Mouse (Mus musculus) heart, embryonic 15.5 days (tissue): ENCODE measurements around the gene Fitm2. TPM values are rescaled to one million over a fixed set of nuclear protein-coding genes. Genes with fewer than 3 reads are reported as not detected.
A peak's percentile ranks its signal among the peaks of the same experiment; 100 is the strongest.

Experiments
- ATAC-seq: fragments of 200-750 bp; cut with Nextera tagmentation; replicated peaks from 2 replicates; pipeline ENCODE4 v1.8.0; 2017; ENCODE audit warnings: low read depth, moderate TSS enrichment; ENCODE audit not compliant: insufficient number of reproducible peaks, insufficient read depth, low FRiP score
- H3K27ac ChIP-seq: fragments of 300-500 bp; sonication (generic); 2 replicates; pipeline ENCODE4 v1.5.1; 2015; ENCODE audit warnings: mild to moderate bottlenecking, inconsistent platforms
- H3K27me3 ChIP-seq: fragments of 300-500 bp; sonication (generic); 2 replicates; pipeline ENCODE4 v1.6.1; 2015; ENCODE audit warnings: inconsistent platforms
- H3K36me3 ChIP-seq: fragments of 300-500 bp; sonication (generic); 2 replicates; pipeline ENCODE4 v1.6.1; 2015; ENCODE audit warnings: mild to moderate bottlenecking, inconsistent platforms
- H3K4me1 ChIP-seq: fragments of 300-500 bp; sonication (generic); replicated peaks from 2 replicates; pipeline ENCODE4 v1.6.1; 2015; ENCODE audit warnings: inconsistent platforms
- H3K4me2 ChIP-seq: fragments of 300-500 bp; sonication (generic); 2 replicates; pipeline ENCODE4 v1.6.1; 2015; ENCODE audit warnings: inconsistent platforms, mild to moderate bottlenecking, moderate library complexity
- H3K4me3 ChIP-seq: fragments of 300-500 bp; sonication (generic); 2 replicates; pipeline ENCODE4 v1.5.1; 2015; ENCODE audit warnings: mild to moderate bottlenecking, inconsistent platforms
- H3K9ac ChIP-seq: fragments of 300-500 bp; sonication (generic); 2 replicates; pipeline ENCODE4 v1.6.1; 2015; ENCODE audit warnings: mild to moderate bottlenecking, inconsistent platforms
- H3K9me3 ChIP-seq: fragments of 300-500 bp; sonication (generic); replicated peaks from 2 replicates; pipeline ENCODE4 v1.6.1; 2016; ENCODE audit warnings: inconsistent platforms
- WGBS: fragments of 180-500 bp; shearing (Covaris S2); methylation state at CpG from one replicate; pipeline ENCODE4 v1.1.7; 2015; ENCODE audit warnings: mixed read lengths; 5-methylcytosine and 5-hydroxymethylcytosine counted together
- polyA plus RNA-seq: library from polyadenylated mRNA; unstranded; fragments of >200 nt; fragmentation: Nextera tagmentation; extraction: Ambion mirVana; gene quantifications from 2 replicates; pipeline ENCODE4 v1.2.1, GENCODE M21; 2015

Gene Fitm2
- polyA plus RNA-seq, 1 experiment from 2014 or later = 12.5 TPM

DNA sequence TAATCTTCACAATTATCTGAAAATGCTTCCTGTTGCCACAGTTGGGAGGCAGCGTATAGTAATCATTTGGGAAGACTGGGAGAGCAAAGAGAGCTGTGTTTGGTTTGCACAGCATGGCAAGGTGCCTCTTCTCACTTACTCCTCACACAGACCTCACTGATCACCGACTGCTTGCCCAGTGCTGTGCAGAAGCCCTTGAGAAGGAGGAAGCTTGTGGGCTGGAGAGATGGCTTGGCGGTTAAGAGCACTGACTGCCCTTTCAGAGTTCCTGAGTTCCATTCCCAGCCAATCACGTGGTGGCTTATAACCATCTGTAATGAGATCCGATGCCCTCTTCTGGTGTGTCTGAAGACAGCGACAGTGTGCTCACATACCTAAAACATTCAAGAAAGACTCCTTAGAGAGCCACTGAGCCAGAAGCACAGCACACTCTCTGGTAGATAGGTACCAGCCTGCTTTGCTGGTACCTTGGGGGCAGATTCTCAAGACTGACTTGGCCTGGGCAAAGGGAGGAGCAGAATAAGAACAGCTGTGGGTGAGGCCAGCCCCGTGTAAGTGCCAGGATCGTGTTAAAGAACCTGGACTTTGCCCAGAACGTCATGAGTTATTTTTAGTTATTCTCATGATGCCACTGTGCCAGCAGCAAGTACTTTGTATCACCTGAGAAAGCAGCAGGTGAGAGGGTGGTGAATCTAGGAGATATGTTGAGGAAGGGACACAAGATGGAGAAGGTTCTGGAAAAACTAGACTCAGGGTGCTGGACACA, 49.4 kb downstream of the Fitm2 start:
- Histone ChIP-seq H3K36me3 (no peaks in the 10 kb centered on the region), H3K9me3 (no peaks in the 10 kb centered on the region), H3K27me3 (no peaks in the 10 kb centered on the region), H3K4me2 (no peak overlapping the region), H3K4me1 (peaks cover 20% of the 10 kb centered on the region), H3K4me3 (no peak overlapping the region), H3K9ac (no peak overlapping the region), H3K27ac (no peak overlapping the region)
- 64% methylated on average over 9 of the region's 9 CpGs for WGBS
- ATAC-seq = no peak

DNA sequence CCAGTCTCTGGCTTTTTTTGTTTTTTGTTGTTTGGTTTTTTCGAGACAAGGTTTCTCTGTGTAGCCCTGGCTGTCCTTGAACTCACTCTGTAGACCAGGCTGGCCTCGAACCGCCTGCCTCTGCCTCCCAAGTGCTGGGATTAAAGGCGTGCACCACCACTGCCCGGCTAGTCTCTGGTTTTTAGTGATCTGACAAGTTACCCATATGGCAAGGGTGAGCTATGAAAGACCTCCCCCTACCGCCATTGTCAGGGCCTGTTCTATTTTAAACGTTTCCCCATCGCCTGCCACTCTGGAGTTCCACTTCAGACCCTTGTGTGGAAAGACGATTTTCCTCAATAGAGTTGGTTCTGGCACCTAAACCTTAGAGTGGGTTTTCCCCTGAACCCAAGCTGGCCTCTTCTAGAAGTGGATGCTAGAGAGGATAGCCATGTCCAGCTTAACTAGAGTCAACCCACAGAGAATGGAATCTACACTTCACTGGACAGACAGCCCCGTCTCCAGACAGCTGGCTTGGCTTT, 52.0 kb downstream of the Fitm2 start:
- Histone ChIP-seq H3K9me3 (no peaks in the 10 kb centered on the region), H3K27me3 (no peaks in the 10 kb centered on the region), H3K27ac (peak overlapping the region; percentile 90), H3K36me3 (no peaks in the 10 kb centered on the region), H3K4me1 (peaks cover 34% of the 10 kb centered on the region), H3K9ac (peak overlapping the region; percentile 82), H3K4me2 (peak overlapping the region; percentile 73), H3K4me3 (peak overlapping the region; percentile 91)
- 14% methylated on average over 10 of the region's 10 CpGs for WGBS
- no peak for ATAC-seq

DNA sequence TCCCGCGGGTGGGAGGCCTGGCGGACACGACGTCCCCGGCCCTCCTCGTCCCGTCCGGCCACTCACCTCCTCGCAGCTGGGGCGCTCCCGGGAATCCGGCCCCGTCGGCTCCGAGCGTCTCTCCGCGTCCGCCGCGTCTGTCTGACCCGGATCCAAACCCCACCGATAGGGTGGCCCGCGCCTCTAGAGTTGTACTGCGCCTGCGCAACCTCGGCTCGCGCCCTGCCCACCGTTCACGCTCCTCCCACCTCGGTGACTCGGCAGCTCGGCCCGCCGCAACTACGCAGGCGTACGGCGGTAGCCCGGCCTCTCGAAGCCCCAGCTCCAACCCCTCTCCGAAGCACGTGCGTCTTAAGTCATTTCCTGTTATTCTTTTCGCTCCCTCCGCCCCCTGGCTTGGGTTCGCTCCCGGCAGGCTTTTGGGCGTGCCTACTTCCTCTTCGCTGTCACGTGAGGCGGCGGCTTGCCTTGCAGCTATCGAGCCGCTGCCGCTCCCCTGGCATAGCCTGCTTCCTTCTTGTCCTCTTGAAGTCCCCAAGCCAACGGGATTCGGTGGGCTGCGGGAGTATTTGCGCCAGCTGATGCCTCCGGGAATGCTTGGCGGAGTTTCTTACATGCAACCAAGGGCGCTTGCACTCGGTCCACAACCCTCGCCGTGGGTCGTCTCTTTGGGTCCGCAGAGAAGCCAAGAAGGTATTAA, 52.9 kb downstream of the Fitm2 start:
- H3K9ac ChIP-seq = peak overlapping the region; percentile 91
- peak overlapping the region; percentile 90 for H3K27ac ChIP-seq
- peak; percentile 99 for ATAC-seq
- peak overlapping the region; percentile 91 for H3K4me3 ChIP-seq
- peaks cover 34% of the 10 kb centered on the region for H3K4me1 ChIP-seq
- peaks cover 3% of the 10 kb centered on the region for H3K36me3 ChIP-seq
- H3K9me3 ChIP-seq = no peaks in the 10 kb centered on the region
- peak overlapping the region; percentile 82 for H3K4me2 ChIP-seq
- H3K27me3 ChIP-seq = no peaks in the 10 kb centered on the region
- WGBS = under 1% methylated on average over 66 of the region's 71 CpGs

DNA sequence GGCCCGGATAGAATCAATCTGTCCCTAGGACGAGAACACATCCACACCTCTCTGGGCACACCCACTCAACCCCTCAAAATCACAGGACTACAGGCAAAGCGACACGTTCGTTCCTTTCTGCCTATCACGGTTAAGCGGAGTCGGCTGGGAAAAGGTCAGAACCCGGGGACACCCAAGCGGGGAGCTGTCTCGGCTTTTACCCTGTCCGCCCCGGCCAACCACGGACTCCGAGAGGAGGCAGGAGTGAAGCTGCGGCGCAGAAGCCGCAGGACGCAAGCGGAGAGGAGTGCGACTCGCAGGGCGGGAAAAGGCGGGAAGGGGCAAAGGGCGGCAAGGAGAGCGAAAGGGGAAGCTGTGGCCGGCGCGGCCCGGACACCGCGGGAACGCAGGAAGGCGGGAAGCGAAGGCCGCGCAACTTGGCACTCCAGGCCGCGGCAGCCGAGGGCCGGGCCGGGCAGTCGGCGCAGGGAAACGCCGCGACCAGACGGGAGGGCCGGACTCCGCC, 53.5 kb downstream of the Fitm2 start:
- no peak for ATAC-seq
- peak overlapping the region; percentile 91 for H3K4me3 ChIP-seq
- peaks cover 8% of the 10 kb centered on the region for H3K36me3 ChIP-seq
- H3K9me3 ChIP-seq = no peaks in the 10 kb centered on the region
- peak overlapping the region; percentile 82 for H3K4me2 ChIP-seq
- under 1% methylated on average over 48 of the region's 50 CpGs for WGBS
- no peaks in the 10 kb centered on the region for H3K27me3 ChIP-seq
- H3K9ac ChIP-seq = peak overlapping the region; percentile 91
- H3K4me1 ChIP-seq = peaks cover 34% of the 10 kb centered on the region
- peak overlapping the region; percentile 85 for H3K27ac ChIP-seq

DNA sequence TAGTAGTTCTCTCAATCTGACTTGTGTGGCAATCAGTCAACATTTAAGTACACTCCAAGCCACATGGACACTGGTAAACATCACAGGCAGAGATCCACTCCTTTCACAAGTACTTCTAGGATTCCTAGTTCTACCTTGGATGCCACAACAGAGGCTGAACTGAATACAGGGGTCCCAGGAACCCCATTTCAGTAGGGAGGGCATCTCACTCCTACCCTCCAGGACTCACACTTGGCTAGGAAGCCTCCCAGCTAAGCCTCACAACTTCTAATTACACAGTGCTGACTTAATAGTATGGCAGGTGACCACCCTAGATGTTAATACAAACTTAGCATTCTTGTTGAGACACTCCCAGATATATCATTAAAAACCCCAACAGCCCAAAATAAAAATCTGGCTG, 54.6 kb downstream of the Fitm2 start:
- Histone ChIP-seq H3K36me3 (peaks cover 13% of the 10 kb centered on the region), H3K9me3 (no peaks in the 10 kb centered on the region), H3K4me1 (peaks cover 34% of the 10 kb centered on the region), H3K4me3 (peak overlapping the region; percentile 91), H3K27ac (no peak overlapping the region), H3K9ac (peak overlapping the region; percentile 91; the same call in 1 of the 2 replicates), H3K27me3 (no peaks in the 10 kb centered on the region), H3K4me2 (peak overlapping the region; percentile 82)
- no peak for ATAC-seq

DNA sequence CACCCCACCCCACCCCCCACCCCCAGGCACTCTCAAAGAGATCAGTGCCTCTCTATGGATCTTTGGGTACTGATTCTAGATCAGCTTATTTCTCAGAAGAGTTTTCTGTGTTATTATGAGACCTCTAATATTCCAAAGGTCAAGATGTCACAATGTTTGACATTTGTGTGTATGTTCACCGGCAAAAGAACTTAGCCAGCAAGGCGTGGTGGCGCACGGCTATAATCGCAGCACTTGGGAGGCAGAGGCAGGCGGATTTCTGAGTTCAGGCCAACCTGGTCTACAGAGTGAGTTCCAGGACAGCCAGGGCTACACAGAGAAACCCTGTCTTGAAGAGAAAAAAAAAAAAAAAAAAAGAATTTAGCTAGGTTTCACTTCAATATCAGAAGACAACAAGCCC, 55.4 kb downstream of the Fitm2 start:
- no peak for ATAC-seq
- Histone ChIP-seq H3K4me2 (no peak overlapping the region), H3K27me3 (no peaks in the 10 kb centered on the region), H3K27ac (no peak overlapping the region), H3K9ac (no peak overlapping the region), H3K4me1 (peaks cover 34% of the 10 kb centered on the region), H3K36me3 (peaks cover 15% of the 10 kb centered on the region), H3K4me3 (no peak overlapping the region), H3K9me3 (no peaks in the 10 kb centered on the region)
- WGBS = 88% methylated on average over 6 of the region's 6 CpGs

Other genes with a start within 250 kb of the Fitm2 start
- 41.0 and 47.7 TPM in 2 replicates for gene Jph2, start 74.6 kb downstream of the Fitm2 start, polyA plus RNA-seq
- gene Oser1, start 47.9 kb downstream of the Fitm2 start, polyA plus RNA-seq = 47.5 and 55.9 TPM in 2 replicates
- gene Gdap1l1, start 34.2 kb downstream of the Fitm2 start, polyA plus RNA-seq = 0.18 and 1.5 TPM in 2 replicates
- gene R3hdml, start 19.7 kb upstream of the Fitm2 start, polyA plus RNA-seq = not detected in 2 replicates
- 0.46 TPM in 1 of 2 replicates, not detected in the other for gene Hnf4a, start 34.2 kb upstream of the Fitm2 start, polyA plus RNA-seq
- 15.2 and 21.2 TPM in 2 replicates for gene Ttpal, start 129.7 kb upstream of the Fitm2 start, polyA plus RNA-seq
- gene Serinc3, start 172.5 kb upstream of the Fitm2 start, polyA plus RNA-seq = 54.8 and 57.1 TPM in 2 replicates
- gene Pkig, start 185.8 kb upstream of the Fitm2 start, polyA plus RNA-seq = 289 and 356 TPM in 2 replicates